Mouse (Mus musculus) central nervous system, embryonic 18 days (tissue): ENCODE measurements around the gene Dnajc17. TPM values are rescaled to one million over a fixed set of nuclear protein-coding genes. Genes with fewer than 3 reads are reported as not detected.

ENCODE experiments used
- polyA plus RNA-seq: library from polyadenylated mRNA; depleted of rRNA; stranded (reverse); fragments of >200 nt; gene quantifications from 2 replicates; pipeline ENCODE4 v1.2.3, GENCODE M21; 2012; rRNA removed

Gene Dnajc17
- polyA plus RNA-seq, result 38.2 and 43.2 TPM in 2 replicates

DNA sequence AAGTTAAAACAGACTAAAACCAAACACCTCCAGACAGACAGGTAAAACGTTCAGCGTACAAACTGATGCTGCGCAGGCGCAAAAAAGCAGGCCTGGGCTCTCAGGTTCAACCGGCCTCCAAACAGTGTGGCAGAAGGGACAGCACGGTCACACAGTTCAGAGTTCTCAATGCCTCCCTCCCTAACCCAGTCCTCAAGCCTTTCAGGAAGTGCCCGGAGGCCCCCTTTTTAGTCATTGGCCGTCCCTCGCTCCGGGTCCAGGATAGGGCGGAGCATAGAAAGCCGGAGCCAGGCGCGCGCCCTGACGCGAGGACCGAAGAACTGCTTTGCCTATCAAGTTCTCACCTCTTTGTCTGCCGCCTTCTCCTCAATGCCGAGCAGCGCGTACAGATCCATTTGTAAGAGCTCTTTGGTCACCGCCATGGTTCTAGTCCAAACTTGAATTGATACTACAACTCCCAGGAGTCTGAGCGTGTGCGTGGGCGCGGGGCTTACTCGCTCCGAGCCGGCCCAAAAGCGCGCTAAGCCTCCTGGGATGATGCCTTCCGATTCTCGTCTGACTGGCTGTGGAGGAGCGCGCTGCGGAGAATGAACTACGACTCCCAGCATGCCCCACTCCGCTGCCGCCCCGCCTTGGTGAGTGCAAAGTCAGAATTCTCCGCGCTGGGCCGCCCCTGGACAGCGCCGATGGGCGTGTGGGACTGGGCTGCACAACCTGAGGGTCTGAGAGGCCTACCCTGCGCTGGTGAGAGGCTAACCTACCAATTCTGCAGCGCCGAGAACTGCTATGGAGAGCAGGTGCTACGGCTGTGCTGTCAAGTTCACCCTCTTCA, at the start of gene Dnajc17, which contains the start of gene Zfyve19:
TSS of gene Dnajc17 (minus strand) at position 452 of the 832 bp plus-strand sequence.
TSS of gene Zfyve19 (plus strand) at position 274 of the 832 bp plus-strand sequence.

DNA sequence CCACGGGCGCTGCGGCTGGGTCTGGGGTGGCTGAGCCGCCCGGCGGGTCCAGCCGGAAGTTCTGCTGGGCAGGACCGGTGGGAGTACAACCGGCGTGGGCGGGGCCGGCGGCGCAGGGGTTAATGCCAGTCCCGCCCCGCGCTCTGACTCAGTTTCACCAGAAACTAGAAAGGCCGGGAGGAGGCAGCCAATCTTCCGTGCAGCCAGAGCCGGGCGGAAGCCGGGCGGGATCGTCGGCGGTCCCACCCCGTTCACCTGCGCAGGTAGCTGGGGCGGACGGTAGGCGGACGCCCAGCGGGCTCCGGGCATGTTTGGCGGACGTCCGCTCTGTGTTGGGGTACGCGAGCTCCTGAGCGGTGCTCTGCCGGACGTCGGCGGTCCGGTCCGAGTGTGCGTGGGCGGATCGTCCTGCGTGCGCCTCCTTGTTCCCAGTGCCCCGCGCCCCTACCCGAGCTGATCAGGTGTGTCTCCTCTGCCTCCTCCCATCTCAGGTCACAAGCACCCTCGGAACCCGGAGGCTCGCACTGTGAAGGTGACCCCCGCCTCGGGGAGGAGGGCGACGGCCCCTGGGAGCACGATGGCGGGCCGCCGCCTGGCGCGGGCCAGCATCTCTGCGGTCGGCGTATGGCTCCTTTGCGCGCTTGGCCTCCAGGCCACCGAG, 28.7 kb upstream of the Dnajc17 start, which contains the start of gene Spint1:
TSS of gene Spint1 (plus strand) at position 153 of the 661 bp plus-strand sequence.

DNA sequence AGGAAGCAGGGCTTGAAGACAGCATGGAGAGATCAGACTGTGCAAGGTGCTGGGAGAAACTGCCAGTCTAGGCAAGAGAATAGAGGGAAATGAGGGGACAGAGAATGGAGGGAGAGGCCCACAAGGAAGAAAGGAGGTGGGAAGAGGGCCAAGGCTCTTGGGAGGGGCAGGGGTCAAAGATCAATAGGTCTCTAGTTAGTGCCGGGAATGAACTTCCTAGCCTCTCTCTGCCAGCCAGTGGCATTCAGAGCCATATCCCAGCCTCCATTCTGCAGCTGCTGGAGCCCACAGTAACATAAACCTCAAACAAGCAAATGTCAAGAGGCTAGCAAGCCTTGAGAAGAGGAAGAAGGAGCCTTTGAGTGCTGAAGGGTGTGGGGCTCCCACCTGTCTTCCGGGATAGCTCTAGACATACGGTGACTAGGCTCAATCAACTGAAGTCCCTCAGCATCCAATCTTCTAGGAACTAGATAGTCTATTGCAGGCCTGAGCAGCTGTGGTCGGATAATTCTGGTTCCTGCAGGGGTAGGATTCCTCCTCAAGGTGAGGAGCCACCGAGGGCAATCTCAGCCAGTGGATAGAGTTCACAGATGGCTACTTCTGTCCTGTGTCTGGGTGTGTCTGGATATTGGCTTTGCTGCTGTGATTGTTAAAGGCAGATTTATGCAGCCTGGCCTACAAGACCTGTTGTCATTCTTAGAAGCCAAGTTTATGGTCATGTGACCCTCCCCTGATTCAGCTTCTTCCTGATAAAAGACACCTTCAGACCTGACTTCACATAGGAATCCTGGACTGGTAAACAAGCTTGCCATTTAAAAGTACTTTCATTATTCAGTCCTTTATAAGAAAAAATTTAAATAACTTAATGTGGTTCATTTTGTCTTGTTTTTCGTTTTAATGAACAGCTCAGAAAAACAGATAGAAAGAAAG, 21.4 kb upstream of the Dnajc17 start, which contains the start of gene Ppp1r14d:
TSS of gene Ppp1r14d (minus strand) at position 132 of the 930 bp plus-strand sequence.

DNA sequence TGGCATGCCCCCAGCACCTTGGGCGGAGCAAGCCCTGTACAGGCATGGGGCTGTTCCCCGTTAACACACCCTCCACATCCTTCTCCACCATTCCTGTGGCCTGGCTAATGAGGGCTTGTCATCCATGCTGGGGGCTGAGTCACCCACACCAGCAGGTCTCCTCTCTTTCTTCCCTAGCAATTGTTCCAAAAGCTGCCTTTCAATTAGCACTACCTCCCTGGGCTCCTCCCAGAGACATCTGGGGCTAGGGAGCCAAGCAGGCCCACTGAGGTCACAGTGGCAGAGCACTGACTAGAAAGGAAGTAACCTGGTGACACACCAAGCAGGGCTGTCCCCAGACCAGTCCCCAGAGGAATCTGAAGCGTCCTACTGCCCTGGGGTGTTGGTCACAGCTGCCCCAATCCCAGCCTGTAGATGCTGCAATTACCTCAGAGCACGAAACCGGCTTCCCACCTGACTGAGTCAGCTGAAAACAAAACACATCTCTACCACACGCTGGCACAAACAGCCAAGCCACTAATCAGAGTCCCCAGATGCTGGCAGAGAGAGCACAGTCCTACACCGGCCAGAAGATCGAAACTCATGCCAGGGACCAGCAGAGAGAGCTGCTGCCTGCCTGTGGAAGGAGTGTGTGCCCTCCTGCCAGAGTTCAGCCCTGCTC, 34.5 kb downstream of the Dnajc17 start, which contains the start of gene Gm14137:
TSS of gene Gm14137 (plus strand) at position 519 of the 661 bp plus-strand sequence.

DNA sequence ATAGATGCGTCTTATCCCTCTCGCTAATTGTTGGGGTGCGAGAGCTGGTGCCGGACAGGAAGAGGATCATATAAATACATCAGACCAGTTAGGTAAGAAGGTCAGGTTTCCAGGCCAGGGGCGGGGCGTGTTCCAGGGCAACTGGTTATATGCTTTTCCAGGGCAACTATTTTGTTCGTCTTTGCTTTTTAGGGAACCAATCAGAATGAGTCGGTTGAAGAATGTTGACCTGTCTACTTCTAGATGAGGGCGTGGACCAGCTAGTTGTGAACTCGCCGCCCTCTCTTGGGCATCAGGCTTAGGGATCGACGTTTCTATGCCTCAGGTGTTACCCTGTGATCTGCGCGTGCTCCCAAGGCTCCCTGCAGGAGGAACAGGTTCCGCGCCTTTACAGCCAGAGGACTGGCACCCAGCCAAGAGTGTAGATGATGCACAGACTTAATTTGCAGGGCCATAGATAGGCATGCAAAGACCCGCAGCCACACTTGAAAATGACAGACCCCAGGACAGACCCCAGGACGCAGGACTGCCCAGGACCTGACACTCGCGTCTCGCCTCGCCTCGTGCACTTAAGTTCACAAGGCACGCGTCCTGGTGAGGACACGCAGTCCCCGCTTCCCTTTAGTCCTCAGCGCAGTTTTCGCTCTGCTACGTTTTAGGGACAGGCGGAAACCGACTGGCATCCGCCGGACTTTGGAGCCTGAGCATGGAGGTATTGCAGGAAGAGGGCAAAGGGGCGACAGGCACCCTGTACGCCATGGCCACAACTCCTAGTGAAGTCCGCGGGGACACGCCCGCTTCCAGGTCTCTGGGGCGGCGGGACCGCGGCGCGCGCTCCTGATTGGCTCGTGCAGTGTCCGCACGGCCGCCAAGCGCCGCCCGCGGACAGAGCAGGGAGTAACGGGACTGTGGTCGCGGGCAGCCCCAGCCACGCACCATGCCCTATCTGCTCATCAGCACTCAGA, 41.4 kb downstream of the Dnajc17 start, which contains the start of gene Gchfr:
TSS of gene Gchfr (plus strand) at position 873 of the 965 bp plus-strand sequence.

DNA sequence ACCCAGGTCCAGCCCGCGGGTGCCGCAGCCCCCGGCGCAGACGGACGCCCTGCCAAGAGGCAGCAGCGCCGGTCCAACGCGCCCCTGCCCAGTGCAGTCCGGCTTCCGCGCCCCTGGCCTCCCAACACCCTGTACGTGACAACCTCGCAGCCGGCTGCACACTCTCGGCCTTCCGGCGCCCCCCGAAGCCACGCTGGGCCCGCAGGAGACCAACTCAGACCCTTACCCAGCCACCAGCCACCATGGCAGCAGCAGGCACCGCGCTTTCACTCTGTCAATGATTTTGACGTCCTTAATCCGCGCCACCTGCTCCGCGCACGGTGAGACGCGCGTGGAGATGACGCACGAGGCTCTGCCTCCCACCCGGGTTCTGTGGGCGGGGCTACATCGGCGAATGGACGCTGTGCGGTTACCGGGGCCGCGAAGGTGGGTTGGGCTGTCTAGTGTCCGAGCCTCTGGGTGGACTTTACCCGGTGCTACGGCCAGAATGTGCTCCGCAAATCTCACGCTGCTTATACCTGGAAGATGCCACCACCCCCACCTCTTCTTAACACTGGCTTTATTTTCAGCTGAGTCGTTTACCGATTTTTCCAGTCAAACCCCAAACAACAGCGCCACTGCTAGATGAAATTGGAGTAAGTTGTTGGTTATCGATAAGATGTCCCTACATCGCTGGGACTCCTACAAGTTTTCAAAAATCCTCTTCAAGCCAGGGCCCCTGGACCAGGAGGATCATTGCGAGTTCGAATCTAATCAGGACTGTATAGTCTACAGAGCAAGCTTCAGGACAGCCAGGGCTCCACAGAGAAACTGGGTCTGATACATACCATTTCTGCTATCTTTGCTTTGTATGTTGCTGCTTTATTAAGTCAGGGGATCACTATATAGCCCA, 51.7 kb downstream of the Dnajc17 start, which contains the start of gene Rmdn3:
TSS of gene Rmdn3 (minus strand) at position 354 of the 892 bp plus-strand sequence.

Other genes with a start within 250 kb of the Dnajc17 start
- 33.3 and 33.8 TPM in 2 replicates for gene Ccdc32, start 179.4 kb downstream of the Dnajc17 start, polyA plus RNA-seq
- 5.4 and 6.2 TPM in 2 replicates for gene Rpusd2, start 174.0 kb downstream of the Dnajc17 start, polyA plus RNA-seq
- 1.1 and 1.3 TPM in 2 replicates for gene Knl1, start 161.7 kb downstream of the Dnajc17 start, polyA plus RNA-seq
- 6.3 and 6.6 TPM in 2 replicates for gene Rad51, start 96.0 kb downstream of the Dnajc17 start, polyA plus RNA-seq
- 42.3 and 43.7 TPM in 2 replicates for gene Rmdn3, start 51.8 kb downstream of the Dnajc17 start, polyA plus RNA-seq
- gene Gchfr, start 41.0 kb downstream of the Dnajc17 start, polyA plus RNA-seq, result 4.1 and 4.4 TPM in 2 replicates
- gene Gm14137, start 34.3 kb downstream of the Dnajc17 start, polyA plus RNA-seq, result 0.04 and 0.06 TPM in 2 replicates
- 71.4 and 73.4 TPM in 2 replicates for gene Zfyve19, start 178 bp downstream of the Dnajc17 start, polyA plus RNA-seq
- not detected in 2 replicates for gene Ppp1r14d, start 21.1 kb upstream of the Dnajc17 start, polyA plus RNA-seq
- gene Spint1, start 28.6 kb upstream of the Dnajc17 start, polyA plus RNA-seq, result 1.2 and 3.3 TPM in 2 replicates
- 15.5 and 18.5 TPM in 2 replicates for gene Rhov, start 62.5 kb upstream of the Dnajc17 start, polyA plus RNA-seq
- 20.8 and 22.9 TPM in 2 replicates for gene Vps18, start 79.9 kb upstream of the Dnajc17 start, polyA plus RNA-seq
- gene Dll4, start 117.0 kb upstream of the Dnajc17 start, polyA plus RNA-seq, result 6.6 and 7.2 TPM in 2 replicates
- 6.2 and 6.3 TPM in 2 replicates for gene Chac1, start 142.4 kb upstream of the Dnajc17 start, polyA plus RNA-seq